Mouse (Mus musculus): Measurements from ENCODE around the gene Yif1a. TPM values are rescaled to one million over a fixed set of nuclear protein-coding genes. Genes with fewer than 3 reads are reported as not detected.

Gene Yif1a
- total RNA-seq, 2 experiments from 2014 or later, result 38.1 to 47.5 TPM

- no peak for DNase-seq
Measured at GRCm38 (mm10) chr19:5058801-5059771, 29.3 kb upstream of the Yif1a start.

- DNase-seq, result peak; percentile 61
Measured at GRCm38 (mm10) chr19:5060365-5061330, 27.7 kb upstream of the Yif1a start.

GRCm38 (mm10) chr19:5062041-5062440 is 26.3 kb upstream of the Yif1a start:
- DNase-seq, result no peak

- DNase-seq, result peak; percentile 79
Measured at GRCm38 (mm10) chr19:5062446-5062845, 25.9 kb upstream of the Yif1a start.

DNA sequence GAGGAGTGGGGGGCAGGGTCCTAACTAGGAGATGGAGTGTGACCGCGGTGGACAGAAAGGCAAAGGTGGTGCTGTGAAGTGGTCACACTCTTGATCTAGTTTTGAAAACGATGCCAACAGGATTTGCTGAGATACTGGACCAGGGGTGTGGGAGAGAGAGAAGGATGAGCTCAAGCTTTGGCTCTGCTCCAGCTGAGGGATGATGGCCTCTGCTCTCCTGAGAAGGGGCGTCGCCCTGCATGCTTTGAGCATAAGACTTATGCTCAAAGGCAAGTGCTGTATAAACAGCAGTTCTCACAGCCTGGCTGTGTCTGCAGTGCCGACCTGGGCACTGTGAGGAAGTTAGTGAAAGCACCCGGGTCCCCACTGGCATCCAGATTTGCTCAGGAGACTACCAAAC is 23.2 kb upstream of the Yif1a start:
- DNase-seq, result peak; percentile 62

GRCm38 (mm10) chr19:5067040-5067799 is 21.1 kb upstream of the Yif1a start:
- DNase-seq, result no peak

DNA sequence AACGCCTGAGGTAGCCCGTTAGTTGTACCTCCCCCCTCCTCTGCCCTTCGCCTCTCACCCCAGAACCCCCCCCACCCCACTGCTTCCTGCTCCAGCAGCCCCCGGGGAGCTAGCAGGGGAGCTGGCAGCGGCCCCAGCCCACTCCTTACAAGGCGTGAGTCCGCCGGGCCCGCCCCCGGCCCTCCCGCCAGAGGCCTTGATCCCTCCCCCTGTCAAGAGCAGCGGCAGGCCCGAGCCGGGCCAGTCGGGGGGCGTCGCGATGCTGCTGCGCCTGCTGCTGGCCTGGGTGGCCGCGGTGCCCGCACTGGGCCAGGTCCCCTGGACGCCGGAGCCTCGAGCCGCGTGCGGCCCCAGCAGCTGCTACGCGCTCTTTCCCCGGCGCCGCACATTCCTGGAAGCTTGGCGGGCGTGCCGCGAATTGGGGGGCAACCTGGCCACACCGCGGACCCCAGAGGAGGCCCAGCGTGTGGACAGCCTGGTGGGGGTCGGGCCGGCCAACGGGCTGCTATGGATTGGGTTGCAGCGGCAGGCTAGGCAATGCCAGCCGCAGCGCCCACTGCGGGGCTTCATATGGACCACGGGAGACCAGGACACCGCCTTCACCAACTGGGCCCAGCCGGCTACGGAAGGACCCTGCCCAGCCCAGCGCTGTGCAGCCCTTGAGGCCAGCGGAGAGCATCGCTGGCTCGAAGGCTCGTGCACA is 20.3 kb upstream of the Yif1a start, which contains the start of gene Cd248:
Cd248 (plus strand) TSS at position 212 of the 703 bp plus-strand sequence.
- peak; percentile 88 for DNase-seq

DNA sequence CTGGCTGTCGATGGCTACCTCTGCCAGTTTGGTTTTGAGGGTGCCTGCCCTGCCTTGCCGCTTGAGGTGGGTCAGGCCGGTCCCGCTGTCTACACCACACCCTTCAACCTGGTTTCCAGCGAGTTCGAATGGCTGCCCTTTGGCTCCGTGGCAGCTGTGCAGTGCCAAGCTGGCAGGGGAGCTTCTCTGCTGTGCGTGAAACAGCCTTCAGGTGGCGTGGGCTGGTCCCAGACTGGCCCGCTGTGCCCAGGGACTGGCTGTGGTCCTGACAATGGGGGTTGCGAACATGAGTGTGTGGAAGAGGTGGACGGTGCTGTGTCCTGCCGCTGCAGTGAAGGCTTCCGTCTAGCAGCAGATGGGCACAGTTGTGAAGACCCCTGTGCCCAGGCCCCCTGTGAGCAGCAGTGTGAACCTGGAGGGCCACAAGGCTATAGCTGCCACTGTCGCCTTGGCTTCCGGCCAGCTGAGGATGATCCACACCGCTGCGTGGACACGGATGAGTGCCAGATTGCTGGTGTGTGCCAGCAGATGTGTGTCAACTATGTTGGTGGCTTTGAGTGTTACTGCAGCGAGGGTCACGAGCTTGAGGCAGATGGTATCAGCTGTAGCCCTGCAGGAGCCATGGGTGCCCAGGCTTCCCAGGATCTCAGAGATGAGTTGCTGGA is 19.6 kb upstream of the Yif1a start:
- DNase-seq, result no peak

- DNase-seq, result no peak
Measured at GRCm38 (mm10) chr19:5069486-5069885, 18.9 kb upstream of the Yif1a start.

- no peak for DNase-seq
Measured at GRCm38 (mm10) chr19:5069978-5070377, 18.4 kb upstream of the Yif1a start.

DNA sequence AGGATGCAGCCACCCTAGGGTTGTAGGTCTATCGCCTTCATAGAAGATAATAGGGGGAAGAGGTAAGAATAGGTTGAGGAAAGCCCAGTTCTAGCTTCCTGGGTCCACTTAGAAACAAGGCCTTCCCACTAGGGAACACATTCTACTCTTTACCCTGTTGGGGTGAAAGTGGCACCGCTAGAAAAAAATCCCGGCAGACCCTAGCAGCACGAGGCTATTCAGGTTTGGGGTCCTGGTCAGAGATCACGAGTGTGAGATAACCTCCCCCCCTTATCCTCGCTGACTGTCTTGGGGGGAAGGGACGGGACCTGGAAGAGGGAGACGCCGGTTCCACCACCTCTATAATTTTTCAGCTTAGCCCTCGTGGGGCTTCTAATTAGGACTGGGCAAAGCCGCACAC is 17.3 kb upstream of the Yif1a start:
- no peak for DNase-seq

DNA sequence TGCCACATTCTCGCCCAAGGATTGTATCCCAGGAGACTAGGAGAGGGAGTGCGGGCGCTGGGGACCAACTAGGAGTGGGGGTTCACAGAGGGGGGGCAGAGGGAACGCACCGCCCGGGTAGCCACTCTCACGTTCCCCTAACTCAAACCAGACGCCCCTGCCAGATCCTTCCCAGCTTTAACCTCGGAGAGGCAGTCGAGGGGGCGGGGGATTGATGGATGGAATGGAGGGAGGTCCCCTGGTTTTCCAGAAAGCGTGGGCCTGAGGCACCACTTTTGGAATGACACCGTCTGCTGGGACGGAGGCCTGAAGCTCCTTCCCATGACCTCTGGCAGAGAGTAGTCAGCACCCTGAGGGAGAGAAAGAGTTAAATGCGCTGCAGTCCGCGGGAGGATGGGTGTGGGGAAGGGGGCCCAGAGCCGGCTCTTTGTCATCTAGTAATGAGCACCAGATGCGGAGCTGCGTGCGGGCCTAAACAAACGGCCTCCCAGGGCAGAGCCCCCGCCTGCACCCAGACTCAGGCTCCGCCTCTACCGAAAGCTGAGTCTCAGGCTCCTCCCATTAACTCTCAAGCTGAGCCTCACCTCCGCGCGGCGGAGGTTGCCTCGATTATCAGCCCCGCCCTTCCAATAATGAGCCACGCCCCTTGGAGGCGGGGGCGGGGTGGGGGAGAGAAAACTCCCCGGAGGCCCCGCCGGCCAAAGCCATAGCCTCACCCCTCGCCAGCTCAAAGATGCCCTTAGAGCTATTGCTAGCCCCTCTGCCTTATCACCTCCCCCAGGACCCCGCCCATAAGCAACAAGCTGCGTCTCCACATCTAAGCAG is 16.6 kb upstream of the Yif1a start:
- DNase-seq, result peak; percentile 82

DNA sequence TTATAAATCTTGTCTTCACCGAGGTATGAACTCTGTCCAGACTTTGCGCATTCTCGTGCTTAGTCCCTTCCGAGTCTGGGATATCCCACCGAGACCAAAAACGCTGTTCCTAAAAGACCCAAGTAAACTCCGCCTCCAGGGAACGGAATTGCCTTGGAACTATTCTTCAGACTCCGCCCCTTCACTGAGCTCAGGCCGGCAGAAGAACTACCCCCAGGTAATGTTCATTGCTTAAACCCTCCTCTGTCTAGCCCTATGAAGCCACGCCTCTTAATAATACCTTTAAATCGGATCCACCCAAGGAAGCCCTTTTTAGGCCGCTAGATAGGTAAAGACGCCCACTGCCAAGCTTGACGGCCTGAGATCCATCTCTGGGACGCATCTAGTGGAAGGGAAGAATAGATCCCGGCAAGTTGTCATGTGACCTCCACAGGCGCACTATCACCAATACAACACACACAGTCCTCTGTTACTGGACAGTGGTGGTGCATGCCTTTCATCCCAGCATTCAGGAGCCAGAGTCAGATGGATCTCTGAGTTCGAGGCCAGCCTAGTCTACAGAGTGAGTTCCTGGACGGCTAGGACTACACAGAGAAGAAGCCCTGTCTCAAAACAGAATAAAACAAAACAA is 15.8 kb upstream of the Yif1a start:
- DNase-seq, result no peak

DNA sequence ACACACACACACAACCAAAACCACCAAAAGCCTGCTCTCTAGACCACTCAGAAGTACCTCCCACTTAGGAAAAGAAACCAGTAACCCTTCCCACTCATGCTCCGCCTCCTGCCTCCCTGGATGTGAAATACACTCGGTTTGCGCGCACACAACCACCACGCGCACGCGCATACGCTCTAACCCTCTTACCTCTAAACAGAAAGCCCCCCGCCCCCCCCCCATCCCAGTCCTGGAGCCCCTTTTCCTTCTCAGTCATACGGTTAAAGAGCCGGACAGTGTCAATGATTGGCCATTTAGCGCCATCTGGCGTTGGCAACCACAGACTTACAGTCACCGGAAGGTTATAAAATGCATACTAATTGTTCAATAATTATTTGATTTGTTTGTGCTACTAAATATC is 15.3 kb upstream of the Yif1a start:
- no peak for DNase-seq

DNA sequence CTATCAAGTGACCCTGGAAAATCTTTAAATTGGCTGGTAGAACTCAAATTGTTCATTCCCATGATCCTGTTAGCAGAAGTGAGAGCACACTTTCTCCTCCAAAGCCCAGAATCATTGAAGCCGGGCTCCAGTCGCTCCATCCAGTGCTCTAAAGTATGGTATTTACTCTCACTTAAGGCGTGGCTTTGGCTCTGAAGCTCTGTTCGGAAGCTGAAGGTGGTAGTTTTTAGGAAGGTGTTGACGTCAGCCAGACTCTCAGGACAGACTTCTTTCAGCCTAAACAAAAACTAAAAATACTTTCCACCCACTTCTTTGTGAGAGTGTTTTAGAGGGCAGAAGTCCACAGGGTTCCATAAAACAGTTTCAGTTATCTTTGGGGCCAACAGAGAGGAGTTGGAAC is 14.8 kb upstream of the Yif1a start:
- no peak for DNase-seq

DNA sequence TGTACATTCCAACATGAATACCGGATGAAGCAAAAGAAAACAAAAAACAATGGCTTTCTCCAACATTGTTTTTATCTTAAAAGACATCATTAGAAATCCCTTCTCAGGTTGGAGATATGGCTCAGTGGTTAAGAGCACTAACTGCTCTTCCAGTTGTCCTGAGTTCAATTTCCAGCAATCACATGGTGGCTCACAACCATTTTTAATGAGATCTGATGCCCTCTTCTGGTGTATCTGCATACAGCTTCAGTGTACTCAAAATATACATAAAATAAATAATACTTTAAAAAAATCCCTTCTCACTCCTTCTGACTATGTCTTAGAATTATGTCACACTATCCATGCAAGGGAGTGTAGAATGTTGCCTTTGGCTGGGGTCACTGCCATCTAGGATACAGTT is 9.1 kb upstream of the Yif1a start:
- no peak for DNase-seq

DNA sequence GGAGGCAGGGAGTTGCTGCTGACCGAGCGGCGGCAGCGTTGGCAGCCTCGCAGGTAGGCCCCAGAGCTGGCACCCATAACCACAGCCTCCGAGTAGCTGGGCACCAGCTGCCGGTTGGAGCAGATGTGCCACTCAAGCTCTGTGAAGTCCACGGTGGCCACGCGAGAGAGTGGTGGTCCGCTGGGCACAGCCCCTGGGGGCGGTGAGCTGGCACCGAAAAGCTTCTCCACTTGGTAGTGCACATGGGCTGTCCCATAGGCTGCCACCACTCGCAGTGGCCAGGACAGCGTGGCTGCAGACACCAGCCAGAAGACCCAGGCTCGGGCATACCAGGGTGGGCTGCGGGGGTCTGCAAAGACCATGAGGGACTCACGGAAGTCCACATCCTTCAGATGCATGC is 6.3 kb upstream of the Yif1a start:
- DNase-seq, result no peak

- DNase-seq, result no peak
Measured at GRCm38 (mm10) chr19:5082596-5082995, 5.7 kb upstream of the Yif1a start.
